Mouse (Mus musculus) retina, embryonic 14.5 days (tissue): ENCODE data around the gene Dock7.
A peak's percentile ranks its signal among the peaks of the same experiment; 100 is the strongest.

Experiments used
- DNase-seq: peaks from one replicate; pipeline ENCODE4 v3.0.0-alpha.2; 2015; ENCODE audit warnings: low spot score

The Dock7 gene

GRCm38 (mm10) chr4:99120211-99121122 is at the start of gene Dock7:
Gene Dock7, minus strand, starts transcription at chr4:99120915.
- peak; percentile 94 for DNase-seq

DNA sequence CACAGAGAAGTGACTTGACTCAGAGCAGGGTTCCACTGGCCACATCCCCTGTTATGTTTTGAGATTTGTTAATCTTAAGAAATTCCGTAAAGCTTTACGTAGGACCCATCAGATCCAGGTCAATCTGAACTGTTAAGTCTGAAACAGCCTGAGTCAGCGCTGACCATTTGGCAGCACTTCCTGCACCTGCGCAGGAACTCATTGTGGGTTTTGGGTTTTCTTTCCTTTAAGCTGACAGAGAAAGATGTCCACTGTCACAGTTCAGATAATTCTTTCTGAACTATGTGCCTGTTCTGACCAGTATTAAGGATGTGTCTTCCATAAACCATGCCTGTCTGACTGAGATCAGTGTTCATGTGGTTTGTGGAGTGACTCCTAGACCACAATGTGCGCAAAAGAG is 48.2 kb upstream of the Dock7 start:
- no peak for DNase-seq

GRCm38 (mm10) chr4:99163547-99163946 is 42.8 kb upstream of the Dock7 start:
- peak; percentile 67 for DNase-seq

- DNase-seq, result no peak
Measured at GRCm38 (mm10) chr4:99163001-99163400, 42.3 kb upstream of the Dock7 start.

DNA sequence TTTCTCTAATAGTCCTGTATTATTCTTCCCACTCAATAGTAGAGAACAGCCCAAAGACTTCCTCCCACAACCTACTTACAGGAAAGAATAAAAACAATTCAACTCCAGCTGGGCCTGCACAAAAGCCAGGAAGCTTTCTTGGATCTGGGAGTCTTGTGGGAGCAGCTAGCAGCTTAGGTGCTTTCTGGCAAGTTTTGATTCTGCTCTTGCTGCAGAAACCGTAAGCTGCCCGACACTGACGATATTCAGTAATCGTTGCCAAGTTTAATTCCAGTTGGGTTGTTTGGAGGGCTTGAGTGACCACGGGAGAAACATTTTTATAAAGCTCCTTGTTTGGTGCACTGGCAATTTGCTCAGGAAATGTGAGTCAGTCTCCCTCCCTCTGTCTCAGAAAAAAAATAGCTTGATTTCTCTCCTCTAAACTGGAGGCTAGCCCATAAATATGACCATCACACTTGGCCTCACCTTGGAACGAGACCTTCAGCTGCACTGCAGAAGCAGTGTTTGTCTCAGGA is 40.8 kb upstream of the Dock7 start:
- no peak for DNase-seq

DNA sequence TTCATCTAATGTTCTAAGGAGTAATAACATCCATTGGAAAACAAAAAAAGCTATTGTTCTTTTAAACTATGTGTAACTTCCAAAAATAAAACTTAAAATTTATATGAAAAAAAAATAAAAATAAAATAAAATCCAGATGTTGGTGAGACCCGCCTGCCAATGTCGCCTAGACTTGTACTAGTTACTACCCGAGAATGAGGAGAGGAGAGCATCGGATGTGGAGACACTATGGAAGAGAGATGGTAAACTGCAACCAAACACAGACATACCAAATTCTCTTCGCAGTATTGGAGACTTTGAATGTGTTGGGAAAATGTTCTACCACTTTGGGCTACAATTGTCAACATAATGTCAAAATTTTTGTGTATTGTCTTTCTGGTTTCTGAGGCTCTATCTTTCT is 40.2 kb upstream of the Dock7 start:
- no peak for DNase-seq

GRCm38 (mm10) chr4:99160414-99160813 is 39.7 kb upstream of the Dock7 start:
- DNase-seq, result peak; percentile 50

DNA sequence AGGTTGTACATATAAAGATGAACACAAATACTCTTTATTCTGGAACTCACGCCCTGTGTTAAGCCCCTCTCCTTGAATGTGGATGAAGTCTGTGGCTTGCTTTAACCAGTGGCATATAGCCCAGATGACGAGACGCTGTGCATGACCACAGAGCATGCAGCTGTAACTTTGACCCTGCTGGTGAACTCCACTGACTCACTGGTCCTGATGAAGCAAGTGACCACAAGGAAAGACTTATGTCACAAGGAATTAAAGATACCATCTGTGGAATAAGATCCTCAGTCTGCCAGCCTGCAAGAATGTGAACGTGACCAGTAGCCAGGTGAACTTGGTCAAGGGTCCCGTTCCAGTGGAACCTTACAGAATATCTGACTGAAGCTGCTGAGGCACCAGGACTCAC is 37.8 kb upstream of the Dock7 start:
- DNase-seq, result no peak

GRCm38 (mm10) chr4:99156641-99157307 is 36.1 kb upstream of the Dock7 start:
- DNase-seq, result no peak

GRCm38 (mm10) chr4:99151885-99152558 is 31.3 kb upstream of the Dock7 start:
- DNase-seq, result no peak

DNA sequence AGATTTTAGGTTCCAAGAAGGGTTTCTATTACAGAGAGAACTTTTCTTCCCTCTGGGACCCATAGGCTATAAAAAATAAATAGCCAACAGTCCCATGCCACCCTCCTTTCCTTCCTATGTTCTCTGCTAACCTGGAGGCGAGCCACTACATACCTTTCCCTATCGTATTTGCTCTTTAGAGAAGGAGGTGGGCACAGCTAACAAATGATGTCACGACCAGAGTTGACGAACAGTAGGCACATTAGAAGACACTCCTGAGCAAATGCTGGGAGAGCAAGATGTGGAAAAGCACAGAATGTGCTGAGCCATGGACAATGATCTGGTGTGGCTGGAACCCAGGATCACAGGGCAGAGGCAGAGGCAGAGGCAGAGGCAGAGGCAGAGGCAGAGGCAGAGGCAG is 30.7 kb upstream of the Dock7 start:
- no peak for DNase-seq

- DNase-seq, result no peak
Measured at GRCm38 (mm10) chr4:99143323-99143722, 22.6 kb upstream of the Dock7 start.

GRCm38 (mm10) chr4:99141578-99141977 is 20.9 kb upstream of the Dock7 start:
- DNase-seq, result no peak

DNA sequence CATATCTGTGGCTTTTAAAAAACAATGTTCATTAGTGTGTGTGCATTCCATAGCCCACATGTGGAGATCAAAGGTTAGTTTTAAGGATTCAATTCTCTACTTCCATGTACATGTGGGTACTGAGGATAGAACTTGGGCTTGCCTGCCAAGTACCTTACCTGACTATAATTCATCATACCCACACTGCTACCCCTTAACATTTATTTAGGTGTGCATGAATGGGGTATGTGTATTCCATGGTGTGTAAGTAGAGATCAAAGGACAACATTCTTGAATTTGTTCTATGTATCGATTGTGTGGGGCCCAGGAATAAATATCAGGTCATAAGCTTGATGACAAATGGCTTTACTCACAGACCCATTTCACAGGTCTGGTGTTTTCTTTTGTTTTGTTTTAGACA is 20.5 kb upstream of the Dock7 start:
- DNase-seq, result no peak

DNA sequence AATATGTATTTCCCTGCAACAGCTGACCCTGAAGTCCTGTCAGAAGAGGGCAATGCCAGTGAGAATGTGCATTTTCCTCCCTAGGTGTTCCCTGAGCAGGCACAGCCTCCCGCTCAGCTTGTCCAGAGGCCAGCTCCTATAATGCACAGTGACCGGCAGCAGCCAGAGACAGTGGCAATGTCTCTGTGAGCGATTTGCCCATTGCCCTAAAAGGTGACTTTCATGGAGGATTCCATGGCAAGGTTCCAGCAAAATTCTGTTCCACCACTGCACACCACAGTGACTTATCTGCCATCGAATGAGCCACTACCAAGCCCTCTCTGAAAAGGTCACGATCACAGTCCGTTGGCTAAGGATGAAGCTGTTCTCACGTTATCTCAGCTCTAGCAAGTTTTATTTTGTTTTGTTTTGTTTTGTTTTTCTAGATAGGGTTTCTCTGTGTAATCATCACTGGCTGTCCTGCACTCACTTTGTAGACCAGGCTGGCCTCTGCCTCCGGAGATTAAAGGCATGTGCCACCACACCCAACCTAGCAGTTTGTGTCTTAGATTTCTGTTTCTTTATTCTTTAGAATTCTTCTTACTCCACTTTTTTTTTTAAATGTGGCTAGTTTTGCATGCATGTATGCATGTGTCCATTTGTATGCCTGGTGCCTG is 17.4 kb upstream of the Dock7 start:
- DNase-seq, result no peak

GRCm38 (mm10) chr4:99134522-99134921 is 13.8 kb upstream of the Dock7 start:
- DNase-seq, result no peak

DNA sequence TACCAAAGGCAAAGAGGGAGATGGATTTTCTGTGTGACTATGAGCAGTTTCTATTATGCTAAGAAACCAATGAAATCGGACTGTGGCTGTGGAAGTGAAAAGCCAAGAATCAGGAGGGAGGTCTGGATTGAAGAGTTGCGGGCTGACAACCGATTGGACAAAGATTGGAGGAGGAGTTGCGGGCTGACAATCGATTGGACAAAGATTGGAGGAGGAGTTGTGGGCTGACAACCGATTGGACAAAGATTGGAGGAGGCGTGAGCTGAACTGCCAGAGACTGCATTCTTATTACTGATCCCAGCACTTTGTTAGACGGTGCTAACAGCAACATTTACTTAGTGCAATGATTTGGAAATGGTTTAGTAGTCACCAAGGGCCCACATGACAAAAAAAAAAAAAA is 12.6 kb upstream of the Dock7 start:
- no peak for DNase-seq

DNA sequence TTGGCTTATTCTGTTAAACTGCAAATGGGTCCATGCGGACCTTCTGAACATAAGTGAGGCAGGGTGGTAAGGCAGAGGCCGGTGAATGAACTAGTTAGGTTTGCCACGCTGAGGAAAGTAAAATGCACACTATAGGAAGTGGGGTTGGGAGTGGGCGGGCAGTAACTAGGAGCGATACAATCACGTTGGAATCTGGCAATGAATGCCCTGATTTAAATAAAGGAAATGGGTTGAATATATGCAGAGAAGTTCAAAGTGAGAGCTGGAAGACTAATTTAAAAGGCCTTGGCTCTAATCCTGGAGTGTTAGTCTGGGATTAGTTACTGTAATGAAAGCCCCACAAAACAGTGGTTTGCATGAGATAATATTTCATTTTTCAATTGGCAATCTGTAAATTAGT is 12.0 kb upstream of the Dock7 start:
- DNase-seq, result no peak

GRCm38 (mm10) chr4:99131227-99131653 is 10.5 kb upstream of the Dock7 start:
- DNase-seq, result no peak

GRCm38 (mm10) chr4:99123546-99123945 is 2.8 kb upstream of the Dock7 start:
- DNase-seq, result no peak

GRCm38 (mm10) chr4:99122786-99123185 is 2.1 kb upstream of the Dock7 start:
- no peak for DNase-seq

DNA sequence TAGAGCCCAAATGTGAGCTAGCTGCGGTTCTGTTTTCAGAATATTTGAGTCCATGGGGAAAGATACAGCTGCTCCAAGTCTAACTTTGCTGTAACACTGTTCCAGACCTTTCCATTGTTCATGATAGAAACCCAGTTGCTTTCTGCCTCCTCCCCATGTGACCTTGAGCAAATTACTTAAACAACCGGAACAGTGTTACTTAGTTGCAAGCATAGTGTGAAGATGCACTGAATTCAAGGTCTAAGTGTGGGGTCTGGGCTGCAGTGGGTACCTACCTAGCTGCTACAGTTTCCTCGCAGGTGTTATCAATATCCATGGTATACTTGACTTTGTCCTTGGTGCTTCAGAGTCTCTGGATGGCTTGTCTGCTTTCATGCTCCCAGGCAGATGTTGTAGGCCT is 1.3 kb upstream of the Dock7 start:
- no peak for DNase-seq
